Mouse (Mus musculus): ENCODE measurements at regions not wholly inside any gene's neighbourhood (a gene's known extent, or its start where the extent isn't known, plus 50 kb on each side); places are given as distances from the start of the nearest gene placed in this dataset.

DNA sequence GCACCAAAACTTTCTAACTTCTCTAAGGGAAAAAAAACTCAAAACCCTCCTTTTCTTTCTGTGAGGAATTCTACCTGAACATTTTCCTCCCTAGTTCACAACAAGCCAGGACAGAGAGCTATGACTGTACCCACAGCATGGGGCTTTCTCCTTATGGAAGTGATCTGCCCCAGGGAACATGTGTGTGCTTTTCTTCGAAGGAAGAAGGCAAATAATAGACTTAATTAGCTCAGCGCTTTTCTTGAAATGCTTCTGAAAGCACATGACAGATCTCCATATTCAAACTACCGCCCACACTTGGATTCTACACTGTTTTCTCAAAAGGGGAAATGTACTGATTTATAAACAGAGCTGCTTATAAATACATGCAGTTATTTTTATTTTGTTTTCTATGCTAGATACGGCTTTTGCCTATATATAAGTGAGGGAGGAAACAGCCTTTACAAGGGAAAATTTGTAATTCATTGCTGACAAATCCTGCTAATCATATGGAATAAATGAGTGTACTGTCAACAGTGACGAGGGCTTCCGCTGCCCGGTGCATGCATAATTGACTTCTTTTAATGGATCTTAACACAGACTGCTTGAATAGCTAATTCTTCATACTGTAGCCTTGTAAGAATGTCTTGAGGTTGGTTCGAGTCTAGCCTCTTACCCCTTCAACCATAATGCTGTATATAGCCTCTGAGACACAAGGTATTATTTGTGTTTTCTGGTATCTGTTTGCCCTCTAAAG, 108.8 kb upstream of the Arid2 start:
- no peak for ATAC-seq (ENCODE audit: extremely low read depth, insufficient number of reproducible peaks, low FRiP score, poor library complexity, severe bottlenecking)

GRCm38 (mm10) chr15:96179511-96179910, 107.8 kb upstream of the Arid2 start:
- ATAC-seq (ENCODE audit: extremely low read depth, insufficient number of reproducible peaks, low FRiP score, poor library complexity, severe bottlenecking) = no peak

- ATAC-seq (ENCODE audit: extremely low read depth, insufficient number of reproducible peaks, low FRiP score, poor library complexity, severe bottlenecking) = no peak
Measured at GRCm38 (mm10) chr15:96180036-96180435, 107.3 kb upstream of the Arid2 start.

DNA sequence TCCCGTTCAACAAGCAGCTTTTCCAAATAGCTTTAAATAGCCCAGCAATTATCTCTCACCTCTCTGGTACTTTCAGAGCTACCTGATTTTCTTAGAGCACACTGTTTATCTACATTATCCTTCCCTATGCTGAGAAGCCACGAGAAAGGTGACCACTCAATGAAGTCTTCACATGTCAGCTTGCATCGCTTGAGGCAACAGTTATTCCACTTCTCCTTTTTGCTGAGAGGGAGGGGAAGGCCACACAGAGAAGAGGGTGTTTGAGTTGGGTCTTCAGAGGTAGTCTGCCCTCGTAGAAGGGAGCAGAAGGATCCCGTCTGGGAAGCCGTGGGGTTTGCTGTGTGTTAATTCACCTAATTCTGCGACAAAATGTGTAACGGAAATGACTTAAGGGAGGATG, 106.3 kb upstream of the Arid2 start:
- ATAC-seq (ENCODE audit: extremely low read depth, insufficient number of reproducible peaks, low FRiP score, poor library complexity, severe bottlenecking) = no peak

DNA sequence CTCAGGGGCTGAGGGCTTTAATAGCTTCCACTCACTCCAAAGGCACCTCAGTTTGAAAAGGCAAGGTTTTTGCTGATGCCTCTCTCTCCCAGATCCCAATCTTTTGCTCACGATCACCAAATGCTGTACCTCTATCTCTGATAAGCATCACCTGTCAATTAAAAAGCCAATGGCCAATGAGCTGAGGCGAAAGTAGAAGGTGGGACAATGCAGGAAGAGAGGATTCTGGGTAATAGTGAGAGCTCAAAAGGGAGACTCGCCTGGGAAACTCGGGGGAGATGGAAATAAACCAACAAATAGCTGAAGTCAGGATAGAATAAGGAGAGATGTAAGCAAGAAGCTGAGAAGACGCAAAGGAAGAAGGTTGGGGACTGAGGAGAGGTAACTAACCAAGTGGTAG, 105.0 kb upstream of the Arid2 start:
- no peak for ATAC-seq (ENCODE audit: extremely low read depth, insufficient number of reproducible peaks, low FRiP score, poor library complexity, severe bottlenecking)

GRCm38 (mm10) chr15:96183069-96183468, 104.2 kb upstream of the Arid2 start:
- no peak for ATAC-seq (ENCODE audit: extremely low read depth, insufficient number of reproducible peaks, low FRiP score, poor library complexity, severe bottlenecking)

- peak; percentile 44 for ATAC-seq (ENCODE audit: extremely low read depth, insufficient number of reproducible peaks, low FRiP score, poor library complexity, severe bottlenecking)
Measured at GRCm38 (mm10) chr15:96184666-96185065, 102.7 kb upstream of the Arid2 start.

- no peak for ATAC-seq (ENCODE audit: extremely low read depth, insufficient number of reproducible peaks, low FRiP score, poor library complexity, severe bottlenecking)
Measured at GRCm38 (mm10) chr15:96185429-96185828, 101.9 kb upstream of the Arid2 start.

GRCm38 (mm10) chr15:96185901-96186300, 101.4 kb upstream of the Arid2 start:
- ATAC-seq (ENCODE audit: extremely low read depth, insufficient number of reproducible peaks, low FRiP score, poor library complexity, severe bottlenecking) = no peak

DNA sequence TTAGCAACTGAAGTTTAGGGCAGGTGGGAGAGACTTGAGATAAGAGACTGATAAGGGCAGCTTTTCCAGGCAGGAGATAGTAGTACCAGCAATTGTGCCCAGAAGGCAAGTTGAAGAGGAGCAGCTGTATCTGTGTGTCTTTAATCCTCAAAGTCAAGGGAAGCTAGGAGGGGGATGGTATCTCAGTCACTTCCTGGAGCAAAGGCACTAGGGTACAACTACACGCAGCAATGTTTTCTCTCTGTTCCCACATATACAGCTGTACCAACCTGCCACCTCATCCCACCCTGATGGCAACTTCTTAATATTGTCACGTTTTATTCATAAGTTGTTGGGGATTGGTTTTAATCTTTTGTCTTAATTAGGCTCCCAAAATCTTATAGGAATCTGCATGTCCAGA, 97.8 kb upstream of the Arid2 start:
- no peak for ATAC-seq (ENCODE audit: extremely low read depth, insufficient number of reproducible peaks, low FRiP score, poor library complexity, severe bottlenecking)

- ATAC-seq (ENCODE audit: extremely low read depth, insufficient number of reproducible peaks, low FRiP score, poor library complexity, severe bottlenecking) = no peak
Measured at GRCm38 (mm10) chr15:96197413-96197812, 89.9 kb upstream of the Arid2 start.

GRCm38 (mm10) chr15:96197932-96198331, 89.4 kb upstream of the Arid2 start:
- no peak for ATAC-seq (ENCODE audit: extremely low read depth, insufficient number of reproducible peaks, low FRiP score, poor library complexity, severe bottlenecking)

GRCm38 (mm10) chr15:96201273-96201672, 86.0 kb upstream of the Arid2 start:
- no peak for ATAC-seq (ENCODE audit: extremely low read depth, insufficient number of reproducible peaks, low FRiP score, poor library complexity, severe bottlenecking)

DNA sequence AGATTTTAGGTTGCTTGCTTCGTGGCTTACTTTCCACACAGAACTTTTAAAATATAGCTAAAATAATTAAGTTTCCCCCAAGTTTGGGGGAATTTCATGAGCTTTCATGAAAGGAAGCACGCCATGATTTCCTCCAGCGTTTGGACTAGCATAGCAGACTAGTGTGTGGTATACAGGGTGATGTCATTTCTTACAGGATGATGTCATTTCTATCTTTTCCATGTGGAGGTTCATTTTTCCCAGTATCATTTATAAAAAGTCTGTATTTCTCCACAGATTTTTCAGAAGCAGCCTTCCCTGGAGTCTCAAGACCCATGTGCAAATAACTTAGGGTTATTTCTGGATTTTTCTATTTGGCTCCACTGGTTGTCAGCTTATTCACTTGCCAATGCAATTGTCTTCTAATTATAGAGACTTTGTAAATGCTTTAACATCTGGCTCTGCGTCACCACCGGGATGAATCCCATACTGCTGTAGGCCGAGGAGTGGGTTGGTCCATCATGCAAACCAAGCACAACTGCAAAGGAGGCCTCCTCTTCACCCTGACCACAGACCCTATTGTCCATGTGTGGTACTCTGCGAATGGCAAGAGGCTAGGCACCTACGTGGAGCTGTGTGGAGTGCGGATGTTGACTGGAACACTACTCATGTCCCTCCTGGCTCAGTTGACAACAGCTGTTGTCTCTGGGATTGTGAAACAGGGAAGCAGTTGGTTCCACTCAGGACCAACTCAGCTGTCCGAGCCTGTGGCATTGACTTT, 85.4 kb upstream of the Arid2 start:
- no peak for ATAC-seq (ENCODE audit: extremely low read depth, insufficient number of reproducible peaks, low FRiP score, poor library complexity, severe bottlenecking)

GRCm38 (mm10) chr15:96204187-96204586, 83.1 kb upstream of the Arid2 start:
- ATAC-seq (ENCODE audit: extremely low read depth, insufficient number of reproducible peaks, low FRiP score, poor library complexity, severe bottlenecking) = no peak

GRCm38 (mm10) chr15:96204623-96205022, 82.7 kb upstream of the Arid2 start:
- ATAC-seq (ENCODE audit: extremely low read depth, insufficient number of reproducible peaks, low FRiP score, poor library complexity, severe bottlenecking) = no peak

- no peak for ATAC-seq (ENCODE audit: extremely low read depth, insufficient number of reproducible peaks, low FRiP score, poor library complexity, severe bottlenecking)
Measured at GRCm38 (mm10) chr15:96210721-96211400, 76.5 kb upstream of the Arid2 start.

GRCm38 (mm10) chr15:96213541-96214312, 73.6 kb upstream of the Arid2 start:
- no peak for ATAC-seq (ENCODE audit: extremely low read depth, insufficient number of reproducible peaks, low FRiP score, poor library complexity, severe bottlenecking)

DNA sequence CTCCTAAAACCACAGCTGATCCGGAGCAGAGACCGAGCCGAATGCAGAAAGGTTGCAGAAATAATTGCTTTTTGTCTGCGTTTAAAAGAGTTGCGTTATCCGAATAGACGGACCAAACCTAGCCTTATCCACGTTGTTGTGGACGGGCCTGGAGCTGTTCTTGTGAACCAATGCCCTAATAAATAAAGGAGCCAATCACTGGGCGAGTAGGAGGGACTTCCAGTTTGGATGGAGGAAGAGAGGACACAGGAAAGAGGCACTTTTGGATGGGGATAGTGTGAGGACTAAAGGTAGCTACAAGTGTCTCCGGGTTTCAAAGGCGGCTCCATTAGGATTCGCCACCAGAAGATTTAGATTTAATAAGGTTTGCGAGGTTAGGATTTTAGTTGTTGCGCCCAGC, 69.4 kb upstream of the Arid2 start:
- ATAC-seq (ENCODE audit: extremely low read depth, insufficient number of reproducible peaks, low FRiP score, poor library complexity, severe bottlenecking) = no peak

Data from neutrophil, adult 5-6 weeks (primary cell).